22 mouse cellular contexts compared by ENCODE assay signal in the genomic region with DNA sequence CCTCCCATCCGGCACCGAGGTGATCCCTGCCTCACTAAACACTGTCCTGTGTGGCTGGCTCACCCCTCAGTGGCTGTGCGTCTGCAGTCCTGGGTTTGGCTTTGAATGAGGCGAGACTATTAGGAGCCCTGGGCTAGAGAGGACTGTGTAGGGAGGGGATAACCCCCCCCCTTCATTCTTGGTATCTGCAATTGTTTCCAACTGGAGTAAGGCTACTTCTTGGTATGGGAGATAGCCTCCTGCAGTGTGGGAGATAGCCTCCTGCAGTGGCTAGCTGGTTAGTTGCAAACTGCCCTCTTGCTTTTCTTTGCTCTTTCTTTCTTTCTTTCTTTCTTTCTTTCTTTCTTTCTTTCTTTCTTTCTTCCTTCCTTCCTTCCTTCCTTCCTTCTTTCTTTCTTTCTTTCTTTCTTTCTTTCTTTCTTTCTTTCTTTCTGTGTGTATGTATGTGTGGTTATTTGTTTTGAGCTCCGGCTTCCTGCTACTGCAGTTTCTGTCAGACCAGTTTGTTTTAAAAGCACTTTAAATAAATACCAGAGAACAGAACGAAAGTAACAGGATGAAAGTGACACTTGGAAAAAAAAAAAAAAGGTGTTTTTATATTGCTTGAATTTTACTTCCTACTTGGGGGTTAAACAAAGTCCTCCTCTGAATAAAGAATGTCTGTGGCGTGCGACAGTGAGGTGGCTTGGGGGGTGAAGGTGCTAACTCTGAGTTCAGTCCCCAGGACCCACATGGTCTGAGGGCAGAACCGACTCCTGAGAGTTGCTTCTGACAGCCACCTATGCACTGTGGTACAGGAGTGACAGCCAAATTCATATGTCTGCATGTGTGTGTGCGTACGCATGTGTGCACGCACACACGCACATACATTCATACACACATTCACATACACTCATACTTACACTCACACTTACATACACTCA. TPM values are rescaled to one million over a fixed set of nuclear protein-coding genes. Genes with fewer than 3 reads are reported as not detected.
A peak's percentile ranks its signal among the peaks of the same experiment; 100 is the strongest.
DNase-seq lines count a peak whose midpoint lies in the region; ATAC-seq and TF ChIP-seq lines count a peak whose summit lies in the region.
"Had no signal": no experiment of that assay in that cellular context is flagged by ENCODE, and none has a peak within 500 bp of the region (broad histone marks: within the 10 kb centered on the region; RNA-seq: fewer than 3 reads in every experiment).

No protein-coding gene starts in this region.

- 0 out of 2 replicates have a peak, but pooled peaks have one; percentile 32 for ATAC-seq in lung, embryonic 15.5 days (ENCODE audit: borderline replicate concordance, extremely low read depth, low FRiP score, low TSS enrichment)
- no peak for ATAC-seq in stomach, embryonic 16.5 days (ENCODE audit: insufficient read depth, low FRiP score)
- no peak for ATAC-seq in cerebellum, adult (ENCODE audit: insufficient number of reproducible peaks, low FRiP score, low TSS enrichment)
- ATAC-seq: midbrain, embryonic 13.5 days had no signal

- H3K27ac ChIP-seq in lung, embryonic 15.5 days = peak overlapping the region; percentile 66
- peak overlapping the region; percentile 16; the same call in 1 of the 2 replicates for H3K27ac ChIP-seq in MEL (ENCODE audit: control insufficient read depth, low read depth, low read length)
- H3K27ac ChIP-seq in stomach, embryonic 16.5 days (ENCODE audit: low read length) = peak overlapping the region; percentile 46; the same call in 1 of the 2 replicates
- H3K27ac ChIP-seq: liver, embryonic 15.5 days; macrophage; midbrain, embryonic 13.5 days had no signal

- H3K79me2 ChIP-seq in MEL (ENCODE audit: control insufficient read depth, insufficient read depth, low read length, poor library complexity) = no peaks in the 10 kb centered on the region

- H3K4me1 ChIP-seq in lung, embryonic 15.5 days = peaks cover 4% of the 10 kb centered on the region
- peaks cover 12 to 21% of the 10 kb centered on the region in 2 experiments for H3K4me1 ChIP-seq in MEL (ENCODE audit: control insufficient read depth in 1 of 2, insufficient read depth in 2 of 2, low read length in 2 of 2)
- peaks cover 5% of the 10 kb centered on the region; the same call in 1 of the 2 replicates for H3K4me1 ChIP-seq in stomach, embryonic 16.5 days (ENCODE audit: control insufficient read depth, insufficient read depth, low read length)
- H3K4me1 ChIP-seq: liver, embryonic 15.5 days; midbrain, embryonic 13.5 days had no signal

- TF ChIP-seq RAD21 in MEL (IDR thresholded peaks at IDR 0.05; ENCODE audit: low read depth, low read length) = no peak

- H3K9me3 ChIP-seq in lung, embryonic 15.5 days = no peaks in the 10 kb centered on the region
- H3K9me3 ChIP-seq in MEL (replicated peaks; ENCODE audit: insufficient read depth, low read length) = no peaks in the 10 kb centered on the region
- no peaks in the 10 kb centered on the region for H3K9me3 ChIP-seq in stomach, embryonic 16.5 days (replicated peaks; ENCODE audit: control insufficient read depth, low read length)
- H3K9me3 ChIP-seq: liver, embryonic 15.5 days; midbrain, embryonic 13.5 days had no signal

- no peak for TF ChIP-seq POLR2A in MEL (IDR thresholded peaks at IDR 0.05; ENCODE audit: control insufficient read depth in 1 of 2, insufficient read depth in 1 of 2, low read depth in 1 of 2, low read length in 2 of 2, poor library complexity in 1 of 2)

- no peaks in the 10 kb centered on the region for H3K36me3 ChIP-seq in lung, embryonic 15.5 days
- H3K36me3 ChIP-seq in MEL (ENCODE audit: control insufficient read depth in 1 of 2, insufficient read depth in 2 of 2, low read length in 2 of 2) = peaks cover 0 to 15% of the 10 kb centered on the region in 2 experiments; a peak in 2 of 4 replicates
- H3K36me3 ChIP-seq in stomach, embryonic 16.5 days (ENCODE audit: control insufficient read depth, insufficient read depth, low read length) = no peaks in the 10 kb centered on the region
- H3K36me3 ChIP-seq: liver, embryonic 15.5 days; midbrain, embryonic 13.5 days had no signal

- TF ChIP-seq EP300 in MEL (IDR thresholded peaks at IDR 0.05; ENCODE audit: low read depth in 1 of 2, low read length in 2 of 2) = peak; percentile 86 to 88

- H3K27me3 ChIP-seq in lung, embryonic 15.5 days = no peaks in the 10 kb centered on the region
- H3K27me3 ChIP-seq in MEL (ENCODE audit: control insufficient read depth in 1 of 2, insufficient read depth in 2 of 2, low read length in 2 of 2) = no peaks in the 10 kb centered on the region
- H3K27me3 ChIP-seq in stomach, embryonic 16.5 days (ENCODE audit: control insufficient read depth, insufficient read depth, low read length) = no peaks in the 10 kb centered on the region
- H3K27me3 ChIP-seq: CH12.LX; liver, embryonic 15.5 days; midbrain, embryonic 13.5 days had no signal

- no peak for TF ChIP-seq CTCF in MEL (IDR thresholded peaks at IDR 0.05 in 2 of 3, conservative IDR thresholded peaks at IDR 0.05 in 1 of 3; ENCODE audit: control insufficient read depth in 1 of 3, insufficient read depth in 1 of 3, low read depth in 2 of 3, low read length in 3 of 3, poor library complexity in 1 of 3, severe bottlenecking in 1 of 3)

- no peak overlapping the region for H3K4me2 ChIP-seq in lung, embryonic 15.5 days
- no peak overlapping the region for H3K4me2 ChIP-seq in stomach, embryonic 16.5 days (ENCODE audit: low read depth, low read length)
- H3K4me2 ChIP-seq: heart, embryonic 11.5 days; liver, embryonic 15.5 days; midbrain, embryonic 13.5 days had no signal

- WGBS in lung, embryonic 15.5 days = 46% methylated on average over 13 of the region's 13 CpGs
- 62% methylated on average over 13 of the region's 13 CpGs for WGBS in stomach, embryonic 16.5 days

- no peak for DNase-seq in lung, postnatal 36 days
- peak; percentile 76 for DNase-seq in MEL (ENCODE audit: low read depth, low spot score)
- DNase-seq in c-Kit-positive CD71-positive TER-119-positive erythroid progenitor cells, embryonic 14.5 days (ENCODE audit: low spot score) = peak; percentile 70
- no peak for DNase-seq in thymus, adult 18-20 months
- DNase-seq: adrenal gland, postnatal 36 days; cerebellum, postnatal 14 days; gastrocnemius, postnatal 10 days; heart, postnatal 36 days; retina, postnatal 1 day; right cerebral cortex, postnatal 4 days; thymus, postnatal 14 days had no signal

- no peak overlapping the region for H3K4me3 ChIP-seq in lung, embryonic 15.5 days
- peak overlapping the region in 1 of 2 experiments; percentile 30; a peak in 2 of 4 replicates for H3K4me3 ChIP-seq in MEL (ENCODE audit: control insufficient read depth in 1 of 2, insufficient read depth in 1 of 2, low read depth in 2 of 2, low read length in 2 of 2)
- no peak overlapping the region for H3K4me3 ChIP-seq in stomach, embryonic 16.5 days (replicated peaks; ENCODE audit: low read length)
- H3K4me3 ChIP-seq: liver, embryonic 15.5 days; midbrain, embryonic 13.5 days; myocyte had no signal

- H3K9ac ChIP-seq in lung, embryonic 15.5 days = no peak overlapping the region
- H3K9ac ChIP-seq in MEL (ENCODE audit: control insufficient read depth, low read depth, low read length, poor library complexity, severe bottlenecking) = peak overlapping the region; percentile 2; the same call in 1 of the 2 replicates
- H3K9ac ChIP-seq in stomach, embryonic 16.5 days (ENCODE audit: low read length) = no peak overlapping the region
- H3K9ac ChIP-seq: liver, embryonic 15.5 days; midbrain, embryonic 13.5 days had no signal

TF ChIP-seq in MEL, 35 proteins besides CTCF, POLR2A, EP300 and RAD21 (continues in another document):
- no peak for TF ChIP-seq POLR2AphosphoS2 (IDR thresholded peaks at IDR 0.05; ENCODE audit: low read length)
- no peak for TF ChIP-seq ZNF384 (IDR thresholded peaks at IDR 0.05; ENCODE audit: low read depth, low read length)
- TF ChIP-seq MAX (IDR thresholded peaks at IDR 0.05; ENCODE audit: low read length) = no peak
- peak; percentile 93 for TF ChIP-seq TCF12 (IDR thresholded peaks at IDR 0.05; ENCODE audit: low read depth, low read length)
- TF ChIP-seq CHD2 (IDR thresholded peaks at IDR 0.05; ENCODE audit: low read length) = no peak
- TF ChIP-seq USF2 (IDR thresholded peaks at IDR 0.05; ENCODE audit: borderline replicate concordance in 1 of 2, insufficient read depth in 1 of 2, low read depth in 1 of 2, low read length in 2 of 2) = no peak
- no peak for TF ChIP-seq E2F4 (IDR thresholded peaks at IDR 0.05; ENCODE audit: borderline replicate concordance, low read depth, low read length)
- no peak for TF ChIP-seq ZC3H11A (IDR thresholded peaks at IDR 0.05; ENCODE audit: low read depth, low read length)
- TF ChIP-seq GATA1 (IDR thresholded peaks at IDR 0.05; ENCODE audit: low read depth, low read length) = peak; percentile 85
- no peak for TF ChIP-seq HCFC1 (IDR thresholded peaks at IDR 0.05; ENCODE audit: low read depth, low read length)
- TF ChIP-seq TBP (IDR thresholded peaks at IDR 0.05; ENCODE audit: low read depth, low read length) = no peak
- no peak for TF ChIP-seq CHD1 (IDR thresholded peaks at IDR 0.05; ENCODE audit: low read depth, low read length)
- TF ChIP-seq ELF1 (IDR thresholded peaks at IDR 0.05; ENCODE audit: low read depth, low read length) = no peak
- peak; percentile 74 for TF ChIP-seq ETS1 (IDR thresholded peaks at IDR 0.05; ENCODE audit: low read depth, low read length)
- TF ChIP-seq SMC3 (IDR thresholded peaks at IDR 0.05; ENCODE audit: low read depth, low read length) = no peak
- no peak for TF ChIP-seq NELFE (IDR thresholded peaks at IDR 0.05; ENCODE audit: low read depth, low read length)
- TF ChIP-seq TAL1 (IDR thresholded peaks at IDR 0.05; ENCODE audit: low read length) = peak; percentile 78
- no peak for TF ChIP-seq MYC (IDR thresholded peaks at IDR 0.05; ENCODE audit: low read depth, low read length)
- TF ChIP-seq BHLHE40 (IDR thresholded peaks at IDR 0.05; ENCODE audit: borderline replicate concordance, low read depth, low read length) = no peak
- TF ChIP-seq MXI1 (IDR thresholded peaks at IDR 0.05; ENCODE audit: low read depth, low read length) = no peak
- peak; percentile 74; the same call in 1 of the 2 replicates for TF ChIP-seq MAZ (IDR thresholded peaks at IDR 0.05; ENCODE audit: low read depth, low read length)

RNA-seq across cellular contexts. Expression of gene Spink2, which starts 45.3 kb away (rescaled TPM):
- 1.6 and 2.2 TPM in 2 replicates for polyA plus RNA-seq in lung, embryonic 15.5 days (2015; fragmentation: Nextera tagmentation; extraction: Ambion mirVana)
- not detected in 2 replicates for total RNA-seq in MEL (2012; rRNA removed)
- polyA plus RNA-seq in MEL (2012; ENCODE audit: insufficient read depth in 1 of 2, insufficient read length in 2 of 2, low read depth in 1 of 2, low replicate concordance in 2 of 2, missing spikeins in 1 of 2) = not detected
- 1.3 and 3.2 TPM in 2 replicates for polyA plus RNA-seq in stomach, embryonic 16.5 days (2015; fragmentation: Nextera tagmentation; extraction: Ambion mirVana)
- total RNA-seq: left cerebral cortex, adult 8-10 months; neutrophil, adult 5-6 weeks had no signal
- polyA plus RNA-seq: macrophage, myocyte had no signal

RNA-seq across cellular contexts. Expression of gene Hopx, which starts 51.0 kb away (rescaled TPM):
- polyA plus RNA-seq in lung, embryonic 15.5 days (2015; fragmentation: Nextera tagmentation; extraction: Ambion mirVana) = 6.4 and 7.9 TPM in 2 replicates
- total RNA-seq in MEL (2012; rRNA removed) = 42.3 and 43.4 TPM in 2 replicates
- 10 to 100 TPM in 1 of 2 experiments, not detected in 1; 26.8 TPM for polyA plus RNA-seq in MEL (2012; ENCODE audit: insufficient read depth in 1 of 2, insufficient read length in 2 of 2, low read depth in 1 of 2, low replicate concordance in 2 of 2, missing spikeins in 1 of 2)
- 6.9 and 11.2 TPM in 2 replicates for polyA plus RNA-seq in stomach, embryonic 16.5 days (2015; fragmentation: Nextera tagmentation; extraction: Ambion mirVana)

Comparison
In these comparisons a context has a peak if more than half of its experiments do, and no peak if none do; other contexts are left out.
1. H3K27ac ChIP-seq: peak in every context shown above with its lines; median percentile 66 in lung, embryonic 15.5 days; 46 in stomach, embryonic 16.5 days; 16 in MEL.
2. DNase-seq: peak in MEL (single experiment) and c-Kit-positive CD71-positive TER-119-positive erythroid progenitor cells, embryonic 14.5 days (single experiment); none in lung, postnatal 36 days (single experiment) and thymus, adult 18-20 months (0 of 2).